Comparison of ENCODE assay signal across 16 mouse cellular contexts in genomic region chr12:108246759-108247500, GRCm38 (mm10). TPM values are rescaled to one million over a fixed set of nuclear protein-coding genes. Genes with fewer than 3 reads are reported as not detected.
A peak's percentile ranks its signal among the peaks of the same experiment; 100 is the strongest.
DNase-seq lines count a peak whose midpoint lies in the region; ATAC-seq and TF ChIP-seq lines count a peak whose summit lies in the region.
"Had no signal": no experiment of that assay in that cellular context is flagged by ENCODE, and none has a peak within 500 bp of the region (broad histone marks: within the 10 kb centered on the region; RNA-seq: fewer than 3 reads in every experiment).

No protein-coding gene starts in this region.

- H3K4me2 ChIP-seq in heart, embryonic 12.5 days, result no peak overlapping the region
- H3K4me2 ChIP-seq in midbrain, postnatal 0 days (ENCODE audit: low read depth, low read length, poor library complexity, severe bottlenecking), result no peak overlapping the region
- H3K4me2 ChIP-seq in stomach, postnatal 0 days (replicated peaks; ENCODE audit: low read depth), result peak overlapping the region; percentile 17; the same call in 1 of the 2 replicates
- H3K4me2 ChIP-seq: liver, embryonic 11.5 days had no signal

- no peak for DNase-seq in heart, postnatal 14 days
- DNase-seq in midbrain, embryonic 10.5 days (ENCODE audit: low spot score), result no peak
- no peak for DNase-seq in midbrain, postnatal 0 days (ENCODE audit: low spot score)
- DNase-seq in cerebellum, postnatal 25 days, result peak; percentile 62 to 74
- peak; percentile 69 for DNase-seq in stomach, postnatal 0 days (ENCODE audit: low spot score)
- DNase-seq in spleen, adult 18-20 months, result no peak
- DNase-seq: forebrain, postnatal 0 days; gastrocnemius, postnatal 25 days; kidney, adult 18-20 months; right cerebral cortex, postnatal 25 days; thymus, postnatal 14 days had no signal

- TF ChIP-seq CTCF in midbrain, postnatal 0 days (IDR thresholded peaks at IDR 0.05), result no peak
- TF ChIP-seq CTCF in stomach, postnatal 0 days (IDR thresholded peaks at IDR 0.05; ENCODE audit: low read depth), result no peak

- H3K27ac ChIP-seq in heart, embryonic 12.5 days (ENCODE audit: poor library complexity, severe bottlenecking), result peak overlapping the region; percentile 37; the same call in 1 of the 2 replicates
- H3K27ac ChIP-seq in midbrain, embryonic 10.5 days (replicated peaks), result peak overlapping the region; percentile 96
- H3K27ac ChIP-seq in midbrain, postnatal 0 days (ENCODE audit: low read depth, low read length), result no peak overlapping the region
- H3K27ac ChIP-seq in stomach, postnatal 0 days (replicated peaks), result peak overlapping the region; percentile 71

- H3K4me1 ChIP-seq in heart, embryonic 12.5 days (replicated peaks), result peaks cover 89% of the 10 kb centered on the region
- peaks cover 90% of the 10 kb centered on the region for H3K4me1 ChIP-seq in midbrain, embryonic 10.5 days
- H3K4me1 ChIP-seq in midbrain, postnatal 0 days (ENCODE audit: insufficient read depth, low read length), result peaks cover 16% of the 10 kb centered on the region
- H3K4me1 ChIP-seq in stomach, postnatal 0 days (replicated peaks; ENCODE audit: control insufficient read depth, insufficient read depth), result peaks cover 12% of the 10 kb centered on the region

- no peak overlapping the region for H3K9ac ChIP-seq in heart, embryonic 12.5 days
- no peak overlapping the region for H3K9ac ChIP-seq in midbrain, postnatal 0 days (replicated peaks; ENCODE audit: low read length, poor library complexity, severe bottlenecking)
- H3K9ac ChIP-seq in stomach, postnatal 0 days (ENCODE audit: low read length), result no peak overlapping the region
- H3K9ac ChIP-seq: forebrain, postnatal 0 days had no signal

- H3K9me3 ChIP-seq in heart, embryonic 12.5 days (replicated peaks), result no peaks in the 10 kb centered on the region
- no peaks in the 10 kb centered on the region for H3K9me3 ChIP-seq in midbrain, embryonic 10.5 days (replicated peaks)
- no peaks in the 10 kb centered on the region for H3K9me3 ChIP-seq in midbrain, postnatal 0 days (ENCODE audit: low read length)
- no peaks in the 10 kb centered on the region for H3K9me3 ChIP-seq in stomach, postnatal 0 days (ENCODE audit: control insufficient read depth, low read length)

- intact Hi-C loops in heart, postnatal 14 days (cut with DNase I), result no loop called here

- H3K4me3 ChIP-seq in heart, embryonic 12.5 days, result no peak overlapping the region
- H3K4me3 ChIP-seq in midbrain, embryonic 10.5 days, result no peak overlapping the region
- H3K4me3 ChIP-seq in midbrain, postnatal 0 days (ENCODE audit: low read depth, low read length), result no peak overlapping the region
- no peak overlapping the region for H3K4me3 ChIP-seq in stomach, postnatal 0 days (ENCODE audit: low read depth, low read length)

- no peak for TF ChIP-seq EP300 in stomach, postnatal 0 days (optimal IDR thresholded peaks at IDR 0.05)

- 73% methylated on average over 10 of the region's 10 CpGs for WGBS in heart, embryonic 12.5 days
- 88% methylated on average over 10 of the region's 10 CpGs for WGBS in midbrain, embryonic 10.5 days
- WGBS in midbrain, postnatal 0 days, result 74% methylated on average over 10 of the region's 10 CpGs
- WGBS in stomach, postnatal 0 days, result 66% methylated on average over 10 of the region's 10 CpGs

- no peaks in the 10 kb centered on the region for H3K27me3 ChIP-seq in heart, embryonic 12.5 days (replicated peaks)
- H3K27me3 ChIP-seq in midbrain, embryonic 10.5 days (ENCODE audit: low read depth, poor library complexity, severe bottlenecking), result no peaks in the 10 kb centered on the region
- H3K27me3 ChIP-seq in midbrain, postnatal 0 days (ENCODE audit: insufficient read depth, low read length), result no peaks in the 10 kb centered on the region
- H3K27me3 ChIP-seq in stomach, postnatal 0 days (ENCODE audit: control insufficient read depth, insufficient read depth, low read length), result no peaks in the 10 kb centered on the region

- H3K36me3 ChIP-seq in heart, embryonic 12.5 days, result no peaks in the 10 kb centered on the region
- peaks cover 15% of the 10 kb centered on the region; the same call in 1 of the 2 replicates for H3K36me3 ChIP-seq in midbrain, embryonic 10.5 days
- H3K36me3 ChIP-seq in midbrain, postnatal 0 days (ENCODE audit: insufficient read depth, low read length), result no peaks in the 10 kb centered on the region
- H3K36me3 ChIP-seq in stomach, postnatal 0 days (ENCODE audit: control insufficient read depth, insufficient read depth, low read length), result no peaks in the 10 kb centered on the region

- no peak for ATAC-seq in heart, embryonic 12.5 days (ENCODE audit: insufficient number of reproducible peaks, low FRiP score)
- ATAC-seq in midbrain, postnatal 0 days (ENCODE audit: low FRiP score), result no peak
- 0 out of 2 replicates have a peak, but pooled peaks have one; percentile 43 for ATAC-seq in stomach, postnatal 0 days (ENCODE audit: low FRiP score, low TSS enrichment)
- ATAC-seq: activated CD4-positive, CD25-positive, alpha-beta regulatory T cell, adult 4 months; forebrain, postnatal 0 days had no signal

RNA-seq across cellular contexts. Expression of gene Ccdc85c, which starts 28.3 kb away (rescaled TPM):
- 5.9 and 6.0 TPM in 2 replicates for polyA plus RNA-seq in heart, embryonic 12.5 days (2016; fragmentation: Nextera tagmentation; extraction: Ambion mirVana)
- total RNA-seq in heart, postnatal 14 days (2021), result 10 to 100 TPM; 33.2 to 35.2 TPM
- polyA plus RNA-seq in midbrain, embryonic 10.5 days (2016; fragmentation: Nextera tagmentation; extraction: Ambion mirVana), result 12.1 and 15.5 TPM in 2 replicates
- 69.1 and 89.6 TPM in 2 replicates for total RNA-seq in midbrain, postnatal 0 days (2014; rRNA removed)
- polyA plus RNA-seq in midbrain, postnatal 0 days (2015; fragmentation: Nextera tagmentation; extraction: Ambion mirVana), result 16.6 and 19.9 TPM in 2 replicates
- polyA plus RNA-seq in stomach, postnatal 0 days (2015; fragmentation: Nextera tagmentation; extraction: Ambion mirVana), result 6.7 and 7.0 TPM in 2 replicates

RNA-seq across cellular contexts. Expression of gene Hhipl1, which starts 59.1 kb away (rescaled TPM):
- 0.82 and 1.2 TPM in 2 replicates for polyA plus RNA-seq in heart, embryonic 12.5 days (2016; fragmentation: Nextera tagmentation; extraction: Ambion mirVana)
- 1 to 10 TPM; 1.7 TPM for total RNA-seq in heart, postnatal 14 days (2021)
- 3.7 and 5.1 TPM in 2 replicates for polyA plus RNA-seq in midbrain, embryonic 10.5 days (2016; fragmentation: Nextera tagmentation; extraction: Ambion mirVana)
- 9.3 and 10.4 TPM in 2 replicates for total RNA-seq in midbrain, postnatal 0 days (2014; rRNA removed)
- polyA plus RNA-seq in midbrain, postnatal 0 days (2015; fragmentation: Nextera tagmentation; extraction: Ambion mirVana), result 2.7 and 2.9 TPM in 2 replicates
- 0.23 and 0.24 TPM in 2 replicates for polyA plus RNA-seq in stomach, postnatal 0 days (2015; fragmentation: Nextera tagmentation; extraction: Ambion mirVana)
- total RNA-seq: hematopoietic stem cell, adult 5-6 weeks; megakaryocyte, adult 5-6 weeks had no signal
- polyA plus RNA-seq: liver, embryonic 11.5 days had no signal

Comparison
In these comparisons a context has a peak if more than half of its experiments do, and no peak if none do; other contexts are left out.
1. DNase-seq: peak in cerebellum, postnatal 25 days (2 of 2) and stomach, postnatal 0 days (single experiment); none in heart, postnatal 14 days (0 of 2), midbrain, embryonic 10.5 days (single experiment), midbrain, postnatal 0 days (single experiment) and spleen, adult 18-20 months (0 of 2).